Mouse (Mus musculus) CH12.LX (cell line): ENCODE data around the gene Tmem117. TPM values are rescaled to one million over a fixed set of nuclear protein-coding genes. Genes with fewer than 3 reads are reported as not detected.

ENCODE experiments used
- DNase-seq: peaks from one replicate; pipeline ENCODE4 v3.0.0-alpha.2; 2013; ENCODE audit errors: extremely low read depth
- H3K27ac ChIP-seq: 2 replicates; pipeline ENCODE4 v1.5.1; 2012; ENCODE audit warnings: low read depth, mild to moderate bottlenecking, control low read depth, moderate library complexity; ENCODE audit not compliant: insufficient read depth
- H3K27me3 ChIP-seq: replicated peaks from 2 replicates; pipeline ENCODE3; 2012; ENCODE audit warnings: inconsistent platforms
- H3K36me3 ChIP-seq, 2 experiments: replicated peaks in 1 of 2; 2 replicates each; pipeline versions ENCODE3 to v1.6.1; 2012; ENCODE audit warnings: inconsistent platforms in 1 of 2, low read length in 1 of 2, mild to moderate bottlenecking in 1 of 2, mixed read lengths in 1 of 2, moderate library complexity in 1 of 2; ENCODE audit not compliant: control insufficient read depth in 1 of 2, insufficient read depth in 1 of 2
- H3K4me1 ChIP-seq, 2 experiments: 2 replicates each; pipeline ENCODE4 v1.6.1; 2012; ENCODE audit warnings: inconsistent platforms in 1 of 2, moderate library complexity in 1 of 2; ENCODE audit not compliant: insufficient read depth in 2 of 2, control insufficient read depth in 1 of 2
- H3K4me2 ChIP-seq: 2 replicates; pipeline ENCODE4 v1.6.1; 2012; ENCODE audit warnings: low read depth, mild to moderate bottlenecking, control low read depth; ENCODE audit not compliant: poor library complexity, insufficient read depth, severe bottlenecking
- H3K4me3 ChIP-seq, 3 experiments: fragments of 150-350 bp in 1 of 3; sonication (generic) in 1 of 3; replicated peaks in 1 of 3; 2 replicates each; pipeline versions ENCODE3 to v1.5.1; 2011 to 2012; ENCODE audit warnings: low read depth in 2 of 3, low read length in 2 of 3, mild to moderate bottlenecking in 2 of 3, moderate library complexity in 2 of 3, control low read depth in 1 of 3, improper control_type of control experiment in 1 of 3, inconsistent platforms in 1 of 3, mixed read lengths in 1 of 3; ENCODE audit not compliant: poor library complexity in 1 of 3
- H3K79me2 ChIP-seq: replicated peaks from 2 replicates; pipeline ENCODE4 v1.6.1; 2012; ENCODE audit warnings: mild to moderate bottlenecking, moderate library complexity; ENCODE audit not compliant: control insufficient read depth, poor library complexity, insufficient read depth, severe bottlenecking; ENCODE audit errors: extremely low read depth
- H3K9ac ChIP-seq: 2 replicates; pipeline ENCODE4 v1.6.1; 2012; ENCODE audit warnings: low read depth, mild to moderate bottlenecking, control low read depth, moderate library complexity; ENCODE audit not compliant: insufficient read depth
- H3K9me3 ChIP-seq: replicated peaks from 2 replicates; pipeline ENCODE3; 2012; ENCODE audit warnings: low read length, inconsistent platforms, mixed read lengths
- BHLHE40 ChIP-seq: IDR thresholded peaks from 2 replicates; pipeline ENCODE4 v1.6.1; 2011; ENCODE audit warnings: mild to moderate bottlenecking, low read depth, low read length, improper control_type of control experiment
- CTCF ChIP-seq, 2 experiments: IDR thresholded peaks in 1 of 2; conservative IDR thresholded peaks in 1 of 2; 2 replicates each; pipeline ENCODE4 v1.5.1; 2011 to 2012; ENCODE audit warnings: low read depth in 2 of 2, low read length in 2 of 2, improper control_type of control experiment in 1 of 2, inconsistent platforms in 1 of 2, mild to moderate bottlenecking in 1 of 2, moderate library complexity in 1 of 2
- E2F4 ChIP-seq: IDR thresholded peaks from 2 replicates; pipeline ENCODE4 v1.6.1; 2011; ENCODE audit warnings: low read depth, low read length, improper control_type of control experiment; ENCODE audit not compliant: insufficient replicate concordance
- EP300 ChIP-seq: IDR thresholded peaks from 2 replicates; pipeline ENCODE4 v1.6.1; 2011; ENCODE audit warnings: low read length, improper control_type of control experiment
- ETS1 ChIP-seq: conservative IDR thresholded peaks from 2 replicates; pipeline ENCODE4 v1.6.1; 2012; ENCODE audit warnings: low read depth, mild to moderate bottlenecking, inconsistent platforms, low read length, improper control_type of control experiment, moderate library complexity
- IRF4 ChIP-seq: IDR thresholded peaks from 2 replicates; pipeline ENCODE4 v1.6.1; 2014; ENCODE audit warnings: low read depth, mild to moderate bottlenecking, inconsistent platforms, low read length, improper control_type of control experiment
- JUND ChIP-seq: conservative IDR thresholded peaks from 2 replicates; pipeline ENCODE4 v1.6.1; 2011; ENCODE audit warnings: low read depth, low read length, improper control_type of control experiment
- KAT2A ChIP-seq: IDR thresholded peaks from 2 replicates; pipeline ENCODE4 v1.6.1; 2012; ENCODE audit warnings: low read length, improper control_type of control experiment, inconsistent platforms; ENCODE audit not compliant: insufficient replicate concordance
- MAFK ChIP-seq: IDR thresholded peaks from 2 replicates; pipeline ENCODE4 v1.6.1; 2011; ENCODE audit warnings: low read length, improper control_type of control experiment; ENCODE audit not compliant: insufficient replicate concordance
- MAZ ChIP-seq: IDR thresholded peaks from 2 replicates; pipeline ENCODE4 v1.6.1; 2012; ENCODE audit warnings: low read depth, mild to moderate bottlenecking, inconsistent platforms, low read length, improper control_type of control experiment, moderate library complexity
- MXI1 ChIP-seq: IDR thresholded peaks from 2 replicates; pipeline ENCODE4 v1.6.1; 2011; ENCODE audit warnings: mild to moderate bottlenecking, low read depth, low read length, improper control_type of control experiment
- NRF1 ChIP-seq: IDR thresholded peaks from 2 replicates; pipeline ENCODE4 v1.6.1; 2014; ENCODE audit warnings: low read depth, mild to moderate bottlenecking, inconsistent platforms, low read length, improper control_type of control experiment, moderate library complexity
- PAX5 ChIP-seq: IDR thresholded peaks from 2 replicates; pipeline ENCODE4 v1.6.1; 2012; ENCODE audit warnings: low read length, inconsistent platforms, mixed read lengths
- POLR2A ChIP-seq: IDR thresholded peaks from 2 replicates; pipeline ENCODE4 v1.6.1; 2011; ENCODE audit warnings: low read depth, mild to moderate bottlenecking, improper control_type of control experiment, low read length
- POLR2AphosphoS2 ChIP-seq: IDR thresholded peaks from 2 replicates; pipeline ENCODE4 v1.6.1; 2011; ENCODE audit warnings: low read depth, low read length, improper control_type of control experiment
- RCOR1 ChIP-seq: conservative IDR thresholded peaks from 2 replicates; pipeline ENCODE4 v1.6.1; 2012; ENCODE audit warnings: low read depth, mild to moderate bottlenecking, inconsistent platforms, low read length, improper control_type of control experiment
- UBTF ChIP-seq: IDR thresholded peaks from 2 replicates; pipeline ENCODE4 v1.6.1; 2012; ENCODE audit warnings: low read depth, mild to moderate bottlenecking, inconsistent platforms, low read length, improper control_type of control experiment, moderate library complexity
- USF1 ChIP-seq: IDR thresholded peaks from 2 replicates; pipeline ENCODE4 v1.6.1; 2014; ENCODE audit warnings: low read depth, mild to moderate bottlenecking, inconsistent platforms, low read length, improper control_type of control experiment
- ZKSCAN1 ChIP-seq: IDR thresholded peaks from 2 replicates; pipeline ENCODE4 v1.6.1; 2012; ENCODE audit warnings: low read depth, inconsistent platforms, low read length, improper control_type of control experiment, borderline replicate concordance
- dilution Hi-C: fragments of 300-500 bp; cut with MboI; formaldehyde crosslinking; loops from 2 replicates; pipeline ENCODE4 v1.14.3; 2020; ENCODE audit warnings: low sequenced_read_pairs; ENCODE audit not compliant: extremely low pct_unique_long_range_greater_than_20kb, extremely low pct_ligation_motif_present
- in situ Hi-C: fragments of 300-500 bp; cut with MboI; formaldehyde crosslinking; loops from 3 replicates; pipeline ENCODE4 v1.14.3; 2019; ENCODE audit warnings: low sequenced_read_pairs, low pct_ligation_motif_present, low pct_unique_long_range_greater_than_20kb, mixed read lengths
- polyA plus RNA-seq: library from polyadenylated mRNA; unstranded; fragments of >175 nt; gene quantifications from 2 replicates; pipeline ENCODE4 v1.2.1, GENCODE M21; 2012; ENCODE audit warnings: low read depth; ENCODE audit not compliant: insufficient read length
- total RNA-seq, 2 experiments: library from RNA; depleted of rRNA; stranded (reverse); fragments of 300-350 nt in 1 of 2; fragments of >200 nt in 1 of 2; gene quantifications; 2 replicates each; pipeline ENCODE4 v1.2.3; 2012 to 2014

Gene Tmem117
- total and polyA plus RNA-seq, 3 experiments, result not detected

DNA sequence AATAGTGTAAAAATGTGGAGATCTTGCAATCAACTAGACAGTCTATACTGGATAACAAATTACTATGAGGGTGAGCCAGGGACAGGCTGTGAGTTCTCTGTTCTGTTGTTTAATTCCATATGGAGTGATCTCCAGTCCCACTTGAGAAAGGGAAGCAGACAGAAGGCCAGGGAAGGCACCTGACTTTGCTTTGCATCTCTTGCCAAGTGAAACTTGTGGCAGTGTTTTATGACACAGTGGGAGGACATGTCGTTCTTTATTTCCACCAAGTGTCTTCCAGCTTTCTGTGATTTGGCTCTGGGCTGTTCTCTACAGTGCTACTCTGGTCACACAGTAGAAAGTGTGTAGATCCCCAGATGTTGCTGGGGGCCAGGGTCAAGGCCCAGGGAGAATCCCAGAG, 152.5 kb downstream of the Tmem117 start:
- no peaks in the 10 kb centered on the region for H3K27me3 ChIP-seq
- peaks cover 8% of the 10 kb centered on the region for H3K9me3 ChIP-seq
- H3K4me2 ChIP-seq, result no peak overlapping the region
- H3K9ac ChIP-seq, result no peak overlapping the region
- no peak for DNase-seq
- H3K4me1 ChIP-seq, result no peaks in the 10 kb centered on the region
- dilution Hi-C loops (no loop called here), in situ Hi-C loops (no loop called here)
- H3K4me3 ChIP-seq, result no peak overlapping the region
- TF ChIP-seq PAX5 (no peak), UBTF (no peak), NRF1 (no peak), POLR2A (no peak), JUND (no peak), CTCF (conservative IDR thresholded peaks at IDR 0.05 in 1 of 2, IDR thresholded peaks at IDR 0.05 in 1 of 2; ENCODE audit: low read depth in 2 of 2, low read length in 2 of 2) (no peak), EP300 (no peak)
- H3K79me2 ChIP-seq, result no peaks in the 10 kb centered on the region
- H3K36me3 ChIP-seq, result no peaks in the 10 kb centered on the region
- no peak overlapping the region for H3K27ac ChIP-seq

GRCm38 (mm10) chr15:94793455-94793854, 164.4 kb downstream of the Tmem117 start:
- no peak for TF ChIP-seq IRF4
- no peak for TF ChIP-seq UBTF
- TF ChIP-seq NRF1, result no peak
- TF ChIP-seq MAFK, result no peak
- no peak for TF ChIP-seq POLR2AphosphoS2
- TF ChIP-seq KAT2A, result no peak
- TF ChIP-seq MXI1, result no peak
- no peak for TF ChIP-seq USF1
- TF ChIP-seq MAZ, result no peak
- TF ChIP-seq BHLHE40, result no peak
- TF ChIP-seq ETS1, result no peak
- TF ChIP-seq E2F4, result no peak
- no peak for TF ChIP-seq RCOR1
- TF ChIP-seq ZKSCAN1, result no peak
- TF ChIP-seq EP300, result no peak
- no peaks in the 10 kb centered on the region for H3K27me3 ChIP-seq
- no peaks in the 10 kb centered on the region for H3K4me1 ChIP-seq
- peaks cover 20% of the 10 kb centered on the region for H3K9me3 ChIP-seq
- H3K9ac ChIP-seq, result no peak overlapping the region
- no peaks in the 10 kb centered on the region for H3K36me3 ChIP-seq
- H3K79me2 ChIP-seq, result no peaks in the 10 kb centered on the region
- no peak overlapping the region for H3K27ac ChIP-seq
- H3K4me2 ChIP-seq, result no peak overlapping the region
- H3K4me3 ChIP-seq, result no peak overlapping the region
- in situ Hi-C loops, result no loop called here
- no peak for DNase-seq
- dilution Hi-C loops, result no loop called here
